13 mouse cellular contexts compared by ENCODE assay signal in genomic region chr4:107775672-107776071, GRCm38 (mm10). TPM values are rescaled to one million over a fixed set of nuclear protein-coding genes. Genes with fewer than 3 reads are reported as not detected.
DNase-seq lines count a peak whose midpoint lies in the region; ATAC-seq lines count a peak whose summit lies in the region.
"Had no signal": no experiment of that assay in that cellular context is flagged by ENCODE, and none has a peak within 500 bp of the region (broad histone marks: within the 10 kb centered on the region; RNA-seq: fewer than 3 reads in every experiment).

No protein-coding gene starts in this region.

- 9% methylated on average over 7 of the region's 7 CpGs for WGBS in forebrain, embryonic 13.5 days
- WGBS in limb, embryonic 11.5 days: 35% methylated on average over 7 of the region's 7 CpGs
- WGBS in intestine, embryonic 15.5 days: 46% methylated on average over 7 of the region's 7 CpGs

- no peak overlapping the region for H3K4me2 ChIP-seq in forebrain, embryonic 13.5 days
- H3K4me2 ChIP-seq in limb, embryonic 11.5 days (ENCODE audit: low read depth, severe bottlenecking): no peak overlapping the region
- no peak overlapping the region for H3K4me2 ChIP-seq in intestine, embryonic 15.5 days (replicated peaks)
- H3K4me2 ChIP-seq: heart, embryonic 15.5 days had no signal

- H3K4me3 ChIP-seq in forebrain, embryonic 13.5 days: no peak overlapping the region
- H3K4me3 ChIP-seq in limb, embryonic 11.5 days (ENCODE audit: low read depth, low read length): no peak overlapping the region
- no peak overlapping the region for H3K4me3 ChIP-seq in intestine, embryonic 15.5 days (replicated peaks)
- H3K4me3 ChIP-seq: gastrocnemius, adult 2 months; heart, embryonic 15.5 days had no signal

- ATAC-seq in forebrain, embryonic 13.5 days: peak; percentile 65
- peak; percentile 70 for ATAC-seq in limb, embryonic 11.5 days (ENCODE audit: insufficient number of reproducible peaks, low FRiP score, low TSS enrichment, low read depth)
- ATAC-seq in intestine, embryonic 15.5 days: no peak
- ATAC-seq: Patski had no signal

- intact Hi-C loops in left cerebral cortex, postnatal 4 days (cut with DNase I): no loop called here

- H3K9ac ChIP-seq in forebrain, embryonic 13.5 days: no peak overlapping the region
- H3K9ac ChIP-seq in limb, embryonic 11.5 days (ENCODE audit: low read length): no peak overlapping the region
- H3K9ac ChIP-seq in intestine, embryonic 15.5 days: no peak overlapping the region
- H3K9ac ChIP-seq: heart, embryonic 15.5 days had no signal

- no peaks in the 10 kb centered on the region for H3K27me3 ChIP-seq in forebrain, embryonic 13.5 days
- no peaks in the 10 kb centered on the region for H3K27me3 ChIP-seq in limb, embryonic 11.5 days (ENCODE audit: control insufficient read depth, insufficient read depth, low read length)
- H3K27me3 ChIP-seq in intestine, embryonic 15.5 days (replicated peaks): no peaks in the 10 kb centered on the region
- H3K27me3 ChIP-seq: heart, embryonic 15.5 days; Patski had no signal

- H3K36me3 ChIP-seq in forebrain, embryonic 13.5 days (ENCODE audit: poor library complexity, severe bottlenecking): no peaks in the 10 kb centered on the region
- H3K36me3 ChIP-seq in limb, embryonic 11.5 days (ENCODE audit: control insufficient read depth, insufficient read depth, low read length): no peaks in the 10 kb centered on the region
- no peaks in the 10 kb centered on the region for H3K36me3 ChIP-seq in intestine, embryonic 15.5 days
- H3K36me3 ChIP-seq: heart, embryonic 15.5 days had no signal

- peak; percentile 48 for DNase-seq in left cerebral cortex, postnatal 4 days
- no peak for DNase-seq in left cerebral cortex, adult 8-10 months (ENCODE audit: low spot score in 2 of 2)
- peak; percentile 40 for DNase-seq in limb, embryonic 11.5 days (ENCODE audit: low spot score)
- DNase-seq in neural tube, embryonic 10.5 days (ENCODE audit: extremely low spot score, low spot score): peak; percentile 41
- DNase-seq in kidney, postnatal 4 days: no peak
- DNase-seq in thymus, adult 18-20 months: no peak
- DNase-seq: gastrocnemius, adult 2 months; thymus, postnatal 14 days had no signal

- peaks cover 43% of the 10 kb centered on the region for H3K4me1 ChIP-seq in forebrain, embryonic 13.5 days
- peaks cover 8% of the 10 kb centered on the region for H3K4me1 ChIP-seq in limb, embryonic 11.5 days (ENCODE audit: control insufficient read depth, insufficient read depth, low read length)
- H3K4me1 ChIP-seq in intestine, embryonic 15.5 days (replicated peaks): peaks cover 10% of the 10 kb centered on the region; the same call in 1 of the 2 replicates
- H3K4me1 ChIP-seq: heart, embryonic 15.5 days had no signal

- H3K27ac ChIP-seq in forebrain, embryonic 13.5 days: peak overlapping the region; percentile 76
- 0 out of 2 replicates have a peak overlapping the region, but pooled peaks have one; percentile 14 for H3K27ac ChIP-seq in limb, embryonic 11.5 days (replicated peaks; ENCODE audit: low read depth, low read length)
- H3K27ac ChIP-seq in intestine, embryonic 15.5 days: no peak overlapping the region
- H3K27ac ChIP-seq: gastrocnemius, adult 2 months; heart, embryonic 15.5 days; kidney, postnatal 0 days had no signal

- H3K9me3 ChIP-seq in forebrain, embryonic 13.5 days (replicated peaks): no peaks in the 10 kb centered on the region
- H3K9me3 ChIP-seq in limb, embryonic 11.5 days (ENCODE audit: control insufficient read depth, low read length): no peaks in the 10 kb centered on the region
- H3K9me3 ChIP-seq in intestine, embryonic 15.5 days: no peaks in the 10 kb centered on the region
- H3K9me3 ChIP-seq: heart, embryonic 15.5 days had no signal

RNA-seq across cellular contexts. Expression of gene Lrp8, which starts 26.4 kb away (rescaled TPM):
- total RNA-seq in left cerebral cortex, postnatal 4 days (2021): 100 to 1,000 TPM; 207 to 215 TPM
- 10 to 100 TPM; 79.9 to 98.4 (median 85.1) TPM for total RNA-seq in left cerebral cortex, adult 8-10 months (2022)
- polyA plus RNA-seq in forebrain, embryonic 13.5 days (2015; fragmentation: Nextera tagmentation; extraction: Ambion mirVana): 37.2 and 42.6 TPM in 2 replicates
- polyA plus RNA-seq in limb, embryonic 11.5 days (2014; fragmentation: Nextera tagmentation; extraction: Ambion mirVana): 5.0 and 8.9 TPM in 2 replicates
- polyA plus RNA-seq in intestine, embryonic 15.5 days (2015; fragmentation: Nextera tagmentation; extraction: Ambion mirVana): 3.4 and 4.2 TPM in 2 replicates

Comparison
In these comparisons a context has a peak if more than half of its experiments do, and no peak if none do; other contexts are left out.
1. DNase-seq: peak in left cerebral cortex, postnatal 4 days (single experiment), limb, embryonic 11.5 days (single experiment) and neural tube, embryonic 10.5 days (single experiment); none in left cerebral cortex, adult 8-10 months (0 of 2), kidney, postnatal 4 days (0 of 2) and thymus, adult 18-20 months (0 of 2).